Mouse (Mus musculus): ENCODE measurements around the gene Poc1b.

The Poc1b gene

DNA sequence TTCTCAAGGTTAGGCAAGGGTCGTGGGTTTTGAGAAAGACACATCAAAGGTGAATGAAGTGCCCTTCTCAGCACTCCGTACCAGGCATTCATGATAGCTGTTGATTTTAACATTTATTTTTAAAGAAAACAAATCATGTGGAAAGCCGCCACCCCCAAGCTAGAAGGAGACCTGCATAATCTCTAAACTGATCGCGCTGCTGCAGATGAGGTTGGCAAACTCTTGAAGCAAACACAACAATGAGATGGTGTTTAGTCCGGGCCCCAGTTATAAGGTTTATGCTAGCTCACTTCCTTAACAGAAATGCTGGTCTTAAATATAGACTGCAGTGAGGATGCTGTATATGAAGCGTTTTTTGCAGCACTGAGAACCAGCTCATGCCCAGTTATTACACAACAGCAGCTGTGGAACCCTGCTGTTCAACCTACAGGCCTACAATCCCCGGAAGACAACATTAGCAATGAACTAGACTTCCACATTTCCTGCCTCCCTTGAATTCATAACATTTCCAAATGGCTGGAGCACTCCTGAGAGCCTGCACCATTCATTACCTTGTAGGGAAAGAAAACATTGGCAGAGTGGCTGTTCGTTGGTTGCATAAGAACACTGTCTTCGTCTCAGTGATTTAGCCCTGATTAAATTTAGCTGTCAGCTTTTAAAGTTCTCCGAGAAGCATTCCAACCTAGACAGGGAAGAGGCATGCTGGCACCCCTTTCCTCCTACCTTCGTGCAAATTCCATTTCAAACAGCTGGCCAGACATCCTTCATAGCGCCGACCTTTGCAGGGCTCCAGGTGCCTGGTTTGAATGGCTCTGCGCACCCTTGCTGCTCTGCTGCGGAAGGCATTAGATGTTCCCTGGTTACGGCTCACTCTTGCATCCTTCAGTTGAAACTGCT is 121.4 kb downstream of the Poc1b start:
- DNase-seq (ENCODE audit: extremely low spot score): no peak

DNA sequence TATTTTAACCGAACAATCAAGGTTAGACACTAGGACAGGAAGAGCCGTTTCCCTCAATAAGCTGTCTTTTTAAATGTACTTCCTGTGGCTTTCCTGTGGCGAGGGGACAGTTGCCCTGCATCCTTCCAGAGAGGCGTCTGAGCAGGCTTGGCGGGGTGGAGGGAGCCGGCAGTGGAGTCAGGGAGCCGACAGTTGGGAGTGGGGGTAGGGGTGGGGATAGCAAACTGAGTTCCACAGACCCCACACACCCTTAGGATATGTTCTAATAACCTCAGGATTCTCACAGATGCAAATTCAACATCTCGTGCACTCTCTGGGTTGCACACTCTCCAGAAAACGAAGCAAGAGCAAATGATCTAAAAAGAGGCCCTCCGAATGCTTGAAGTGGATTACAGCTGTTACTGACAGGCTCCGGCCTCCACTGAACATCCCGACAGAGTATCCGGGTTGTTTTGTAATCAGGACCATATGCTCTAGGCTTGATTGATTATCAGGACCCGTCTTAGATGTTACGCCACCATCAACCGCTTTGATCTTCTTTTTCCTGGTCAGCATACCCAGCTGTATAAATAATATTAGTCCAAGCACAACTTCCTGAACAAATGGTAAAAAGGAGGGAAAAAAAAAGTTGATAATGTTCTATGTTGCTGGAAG is 122.3 kb downstream of the Poc1b start:
- peak; percentile 66 for DNase-seq (ENCODE audit: extremely low spot score)

DNA sequence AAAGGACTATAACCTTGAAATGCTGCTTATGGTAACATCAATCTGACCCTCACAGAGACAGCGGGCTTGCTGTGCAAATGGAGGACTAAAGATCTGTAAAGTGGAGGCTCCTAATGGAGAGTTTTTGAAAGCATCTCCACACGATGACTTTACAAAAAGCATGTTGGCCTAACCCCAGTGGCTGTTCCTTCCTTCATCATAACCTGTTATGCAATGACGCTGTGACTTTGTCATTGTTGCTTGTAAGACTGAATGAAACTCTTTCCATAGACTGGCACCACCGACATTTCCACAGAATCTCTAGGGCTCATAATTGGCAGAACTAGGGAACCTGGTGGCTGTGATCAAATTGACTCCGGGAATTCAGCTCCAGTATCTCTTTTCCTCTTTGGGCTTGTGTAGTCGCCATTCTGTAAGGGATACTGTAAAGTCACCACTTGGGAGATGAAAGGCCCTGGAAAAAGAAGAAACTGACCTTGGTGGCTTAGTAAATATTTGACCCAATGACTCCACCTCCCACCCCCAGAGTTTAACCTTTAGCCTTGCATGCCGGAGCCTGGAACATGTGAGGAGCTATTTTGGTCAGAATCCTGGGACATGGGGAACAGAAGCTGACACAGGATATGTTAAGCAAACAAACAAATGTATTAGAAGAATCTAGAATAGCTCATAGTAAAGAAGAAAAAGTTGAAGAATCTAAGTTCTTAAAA is 125.8 kb downstream of the Poc1b start:
- peak; percentile 29 for DNase-seq (ENCODE audit: extremely low spot score)

DNA sequence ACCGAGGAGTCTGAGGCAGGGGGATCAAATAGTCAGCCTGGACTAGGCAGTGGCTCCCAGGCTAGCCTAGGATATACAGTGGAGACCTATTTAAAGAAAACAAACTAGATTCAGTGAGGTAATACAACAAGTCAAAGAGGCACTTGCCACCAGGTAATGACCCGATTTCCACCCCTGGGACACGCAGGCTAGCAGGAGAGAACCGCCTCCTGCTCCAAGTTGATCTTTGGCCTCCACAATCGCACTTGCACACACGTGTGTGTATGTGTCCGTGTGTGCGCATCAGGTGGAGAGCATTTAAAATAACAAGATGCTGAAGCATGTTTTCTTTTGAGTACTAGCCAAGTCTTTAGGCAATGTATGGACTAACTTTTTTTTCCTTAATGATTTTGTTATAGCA is 127.5 kb downstream of the Poc1b start:
- no peak for DNase-seq (ENCODE audit: extremely low spot score)

DNA sequence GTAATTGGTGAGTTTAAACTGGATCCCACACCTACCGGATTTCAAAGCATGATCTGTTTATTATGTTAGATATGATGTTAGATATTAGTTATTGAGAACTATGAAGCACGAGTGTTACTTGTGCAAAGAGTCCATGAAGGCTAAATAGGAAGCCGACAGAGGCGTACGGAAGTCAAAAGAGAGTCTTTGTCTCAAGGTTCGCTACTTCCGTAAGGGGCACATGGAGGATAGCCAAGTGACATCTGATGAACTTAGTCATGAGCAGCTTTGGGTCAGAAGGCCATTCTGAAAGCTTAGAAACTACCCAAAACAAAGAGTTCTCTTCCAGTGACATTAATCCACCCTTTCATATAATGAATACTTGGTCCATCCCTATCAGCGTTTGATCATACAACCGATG is 128.2 kb downstream of the Poc1b start:
- DNase-seq (ENCODE audit: extremely low spot score): no peak

DNA sequence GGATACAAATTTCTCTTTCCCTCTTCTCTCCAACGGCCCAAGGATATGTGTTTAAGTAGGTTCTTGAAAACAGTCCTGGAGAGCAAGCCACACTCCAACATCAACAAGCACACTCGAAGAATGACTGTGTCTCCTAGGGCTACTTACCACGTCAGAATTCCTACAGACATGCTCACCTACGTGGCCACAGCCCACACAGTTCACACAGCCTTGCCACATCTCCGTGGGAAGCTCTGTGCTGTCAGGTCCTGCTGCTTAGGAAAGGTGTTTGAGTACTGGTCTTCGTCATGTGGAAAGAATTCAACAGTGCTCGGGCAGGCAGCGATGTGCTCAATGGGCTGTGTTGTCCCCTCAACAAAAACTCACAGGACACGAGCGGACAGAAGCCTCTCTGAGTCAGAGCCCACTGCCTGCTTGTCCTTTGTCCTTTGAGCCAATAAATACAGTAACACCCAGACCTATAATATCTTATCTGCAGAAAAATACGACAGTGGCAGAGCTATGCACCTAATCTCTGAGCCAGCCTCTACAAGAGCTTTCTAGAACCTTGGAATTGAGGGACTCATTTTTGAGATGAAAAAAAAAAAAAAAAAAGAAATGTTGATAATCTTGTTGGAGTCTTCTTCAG is 130.5 kb downstream of the Poc1b start:
- DNase-seq (ENCODE audit: extremely low spot score): no peak

DNA sequence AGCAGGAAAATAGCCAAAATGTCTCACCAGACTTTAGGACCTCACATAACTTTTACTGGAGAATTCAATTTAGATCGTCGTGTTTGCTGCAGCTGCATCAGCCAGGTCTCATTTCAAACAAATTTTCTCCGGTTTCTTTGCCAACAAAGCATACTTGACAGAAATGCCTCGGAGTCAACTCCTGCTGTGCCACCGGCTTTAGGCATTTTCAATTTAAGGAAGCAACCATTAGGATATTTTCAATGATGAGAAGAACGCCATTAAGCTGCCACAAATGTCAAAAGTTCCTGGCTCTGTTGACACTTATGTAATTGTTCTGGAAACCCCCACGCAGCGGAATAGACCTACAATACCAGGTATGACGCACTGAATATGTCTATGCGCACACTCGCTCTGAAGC is 131.7 kb downstream of the Poc1b start:
- no peak for DNase-seq (ENCODE audit: extremely low spot score)

DNA sequence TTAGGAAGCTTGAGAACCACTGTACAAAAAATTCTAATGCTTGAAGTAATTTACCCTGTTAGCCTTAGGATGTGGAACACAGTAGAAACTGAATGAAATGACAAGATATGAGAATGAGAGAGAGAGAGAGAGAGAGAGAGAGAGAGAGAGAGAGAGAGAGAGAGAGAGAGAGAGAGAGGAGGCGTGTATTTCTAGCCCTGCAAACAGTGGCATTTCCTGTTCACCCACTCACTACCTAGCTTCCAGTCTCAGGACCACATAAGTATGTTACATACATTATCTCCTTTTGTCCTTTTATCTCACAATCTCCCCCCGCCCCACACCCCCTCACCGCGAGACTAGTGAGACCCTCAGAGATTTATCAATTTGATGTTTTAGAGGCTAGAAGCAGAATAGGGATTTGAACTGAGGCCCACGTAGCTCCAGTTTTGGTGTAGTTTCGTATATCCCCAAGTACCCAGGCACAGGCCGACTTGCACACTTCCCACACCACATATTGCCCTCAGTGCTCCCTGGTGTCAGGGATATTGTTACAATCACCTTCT is 134.5 kb downstream of the Poc1b start:
- DNase-seq (ENCODE audit: extremely low spot score): no peak

DNA sequence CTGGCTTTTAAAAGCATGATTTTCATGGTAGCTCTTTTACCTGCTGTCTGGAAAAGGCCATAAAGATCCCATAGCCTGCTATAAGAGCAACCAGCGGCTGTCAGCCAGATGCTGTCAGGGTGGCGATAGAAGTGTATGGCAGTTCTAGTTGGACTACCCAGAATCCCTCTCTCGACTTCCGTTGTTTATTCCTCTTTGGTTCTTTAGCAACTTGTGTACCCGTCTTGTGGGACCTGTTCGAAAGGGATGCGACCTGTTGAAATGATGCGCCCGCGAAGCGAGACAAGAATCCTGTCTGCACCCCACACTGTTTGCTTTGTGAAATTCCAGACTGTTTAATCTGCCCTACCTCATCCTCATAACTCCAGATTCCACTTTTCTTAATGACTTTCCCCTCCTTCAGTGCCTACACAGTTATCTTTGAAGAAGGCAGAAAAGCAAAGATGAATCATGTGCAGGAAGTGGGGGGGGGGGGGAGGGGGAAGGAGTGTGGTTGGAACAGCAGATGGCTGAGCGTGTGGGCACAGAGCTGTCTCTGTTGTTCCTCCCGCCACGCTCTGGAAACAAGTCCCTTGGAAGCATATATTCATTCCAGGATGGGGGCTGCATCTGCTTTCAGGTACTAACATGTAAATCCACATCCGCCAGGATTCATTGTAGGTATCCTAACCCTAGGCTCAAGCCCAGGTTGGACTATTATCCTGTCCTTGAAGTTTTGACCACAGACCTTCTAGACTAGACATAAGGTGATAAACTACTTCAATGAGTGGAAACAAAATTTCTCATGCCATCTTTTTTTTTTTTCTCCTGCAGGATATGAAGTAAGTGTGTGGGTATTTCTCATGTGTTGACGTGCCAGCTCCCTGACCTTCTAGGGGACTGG is 135.2 kb downstream of the Poc1b start:
- no peak for DNase-seq (ENCODE audit: extremely low spot score)

DNA sequence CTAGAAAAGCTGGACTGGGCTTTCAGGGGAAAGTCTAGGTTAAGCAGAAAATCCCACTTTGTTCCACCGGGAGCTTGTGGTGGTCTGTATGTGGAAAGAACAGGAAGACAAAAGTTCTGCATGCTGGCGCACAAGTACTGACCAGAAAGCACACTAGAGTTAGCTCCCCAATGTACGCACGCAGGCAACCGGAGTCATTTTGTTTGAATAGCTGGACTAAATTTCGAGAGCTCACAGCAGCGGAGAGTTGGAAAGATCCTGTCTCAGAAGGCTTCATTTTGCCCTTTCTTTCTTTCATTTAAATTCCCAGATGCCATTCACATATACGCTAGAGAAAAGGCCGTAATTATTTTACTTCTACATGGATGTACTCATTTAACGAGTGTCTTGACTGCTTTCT is 135.9 kb downstream of the Poc1b start:
- no peak for DNase-seq (ENCODE audit: extremely low spot score)

DNA sequence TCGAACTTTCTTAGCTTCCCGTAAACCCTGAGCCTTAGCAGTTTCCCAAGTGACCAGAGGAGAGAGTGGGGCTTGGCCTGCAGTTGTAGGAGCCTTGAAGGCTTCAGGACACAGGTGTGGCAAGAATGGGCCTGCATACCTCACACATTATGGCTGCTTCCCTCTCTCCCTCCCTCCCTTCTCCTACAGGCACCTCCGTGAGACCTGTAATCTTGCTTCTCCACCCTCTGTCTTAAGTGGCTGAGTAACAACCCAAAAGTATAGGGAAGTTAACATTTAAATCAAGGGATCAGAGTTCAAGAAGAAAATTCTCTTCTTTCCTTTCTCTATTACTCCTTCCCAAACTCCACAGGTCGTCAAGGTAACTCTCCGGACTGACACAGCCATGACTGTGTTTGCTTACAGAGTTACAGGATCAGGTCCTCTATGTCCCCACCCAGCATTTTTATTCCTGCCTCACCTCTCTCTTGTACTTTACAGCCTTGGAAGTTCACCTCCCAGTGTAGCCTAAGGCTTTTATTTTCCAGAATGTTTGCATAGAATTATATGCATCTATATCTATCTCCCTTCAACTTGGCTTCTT is 137.2 kb downstream of the Poc1b start:
- DNase-seq (ENCODE audit: extremely low spot score): no peak

DNA sequence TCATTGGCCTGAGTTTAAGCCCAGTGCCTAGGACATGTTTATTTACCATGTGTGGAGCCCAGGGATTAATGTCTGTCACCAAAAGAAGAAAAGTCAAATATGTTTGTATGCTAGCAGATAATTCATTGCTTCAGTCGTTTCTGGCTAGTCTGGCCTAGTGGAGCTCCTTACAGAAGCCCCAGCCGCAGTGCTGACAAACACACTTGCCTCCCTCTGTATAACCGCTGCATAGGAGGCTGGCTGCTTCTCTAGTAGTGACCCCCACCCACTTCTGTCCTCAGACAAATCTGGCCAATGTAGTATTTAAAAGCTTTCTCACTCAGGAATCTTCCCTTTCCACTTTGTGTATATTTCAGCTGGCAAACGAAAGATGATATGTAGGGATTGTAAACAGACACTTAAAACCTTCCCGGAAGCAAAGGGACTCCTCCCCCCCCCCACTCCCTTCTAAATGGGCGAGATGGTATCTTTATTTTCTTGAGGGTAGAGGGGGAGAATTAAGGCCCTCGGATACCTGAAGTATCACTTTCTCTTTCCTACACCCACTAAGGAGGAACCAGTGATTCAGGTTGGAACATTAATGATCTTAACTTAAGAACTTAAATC is 137.9 kb downstream of the Poc1b start:
- no peak for DNase-seq (ENCODE audit: extremely low spot score)

DNA sequence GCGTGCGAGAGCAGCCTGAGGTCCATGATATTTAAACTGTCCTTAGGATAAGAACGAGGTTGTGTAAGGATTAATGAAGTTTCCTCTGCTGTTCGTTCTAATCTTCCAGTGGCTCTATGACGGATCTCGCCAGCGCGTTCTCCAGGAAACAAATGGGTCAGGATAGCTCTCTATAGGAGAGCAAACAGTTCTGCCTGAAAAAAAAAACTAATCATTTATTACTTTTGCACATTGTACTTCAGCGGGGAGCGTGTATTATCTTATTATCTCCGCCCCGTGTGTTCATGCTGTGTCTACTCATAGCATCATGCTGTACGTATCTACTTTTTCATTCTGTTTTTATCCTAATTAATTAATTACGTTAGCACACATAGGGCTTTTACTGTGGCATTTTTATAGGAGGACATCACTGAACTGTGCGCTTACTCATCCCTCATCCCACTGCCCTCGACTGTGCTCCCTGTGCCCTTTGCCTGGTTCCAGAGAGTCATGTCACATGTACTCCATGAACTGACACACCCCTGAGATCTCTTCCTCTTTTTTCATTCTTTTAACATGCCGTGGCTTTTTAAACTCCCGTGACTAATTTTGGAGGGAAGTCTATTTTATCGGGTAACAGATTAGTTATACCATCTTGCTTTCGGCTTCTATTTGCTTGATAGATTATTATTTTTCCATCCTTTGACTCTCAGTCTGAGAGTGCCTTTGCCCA is 140.1 kb downstream of the Poc1b start:
- DNase-seq (ENCODE audit: extremely low spot score): no peak

Data from embryo, embryonic 9.5 days (tissue).